Mouse (Mus musculus) midbrain, embryonic 11.5 days (tissue): Measurements from ENCODE around the gene Kcna2. TPM values are rescaled to one million over a fixed set of nuclear protein-coding genes. Genes with fewer than 3 reads are reported as not detected.

Experiments used
- ATAC-seq: fragments of 200-750 bp; cut with Nextera tagmentation; 2 replicates; pipeline ENCODE4 v1.8.0; 2017; ENCODE audit warnings: moderate TSS enrichment, moderate library complexity; ENCODE audit not compliant: low FRiP score
- DNase-seq: peaks from one replicate; pipeline ENCODE4 v3.0.0; 2015; ENCODE audit warnings: low spot score; ENCODE audit errors: missing footprints
- H3K27ac ChIP-seq: fragments of 300-500 bp; sonication (generic); 2 replicates; pipeline ENCODE4 v1.5.1; 2014; ENCODE audit warnings: low read depth, low read length
- H3K27me3 ChIP-seq: fragments of 300-500 bp; sonication (generic); 2 replicates; pipeline ENCODE4 v1.6.1; 2014; ENCODE audit warnings: mild to moderate bottlenecking, low read length, moderate library complexity, mixed read lengths; ENCODE audit not compliant: control insufficient read depth, insufficient read depth
- H3K36me3 ChIP-seq: fragments of 300-500 bp; sonication (generic); 2 replicates; pipeline ENCODE4 v1.6.1; 2014; ENCODE audit warnings: mild to moderate bottlenecking, low read length, moderate library complexity, mixed read lengths; ENCODE audit not compliant: control insufficient read depth, insufficient read depth
- H3K4me1 ChIP-seq: fragments of 300-500 bp; sonication (generic); 2 replicates; pipeline ENCODE4 v1.6.1; 2014; ENCODE audit warnings: low read length; ENCODE audit not compliant: control insufficient read depth, insufficient read depth
- H3K4me2 ChIP-seq: fragments of 300-500 bp; sonication (generic); 2 replicates; pipeline ENCODE4 v1.6.1; 2014; ENCODE audit warnings: mild to moderate bottlenecking, moderate library complexity
- H3K4me3 ChIP-seq: fragments of 300-500 bp; sonication (generic); 2 replicates; pipeline ENCODE4 v1.5.1; 2014; ENCODE audit warnings: low read depth, low read length
- H3K9ac ChIP-seq: fragments of 300-500 bp; sonication (generic); 2 replicates; pipeline ENCODE4 v1.6.1; 2014; ENCODE audit warnings: low read length
- H3K9me3 ChIP-seq: fragments of 300-500 bp; sonication (generic); 2 replicates; pipeline ENCODE4 v1.6.1; 2016; ENCODE audit warnings: low read length; ENCODE audit not compliant: control insufficient read depth
- WGBS: fragments of 180-500 bp; shearing (Covaris S2); extraction: QIAGEN DNeasy Blood & Tissue Kit; methylation state at CpG from one replicate; pipeline ENCODE4 v1.1.7; 2014; 5-methylcytosine and 5-hydroxymethylcytosine counted together
- polyA plus RNA-seq: library from polyadenylated mRNA; unstranded; fragments of >200 nt; fragmentation: Nextera tagmentation; extraction: Ambion mirVana; gene quantifications from 2 replicates; pipeline ENCODE4 v1.2.1, GENCODE M21; 2014

The Kcna2 gene
- polyA plus RNA-seq, 1 experiment from 2014 or later = 0.18 TPM

DNA sequence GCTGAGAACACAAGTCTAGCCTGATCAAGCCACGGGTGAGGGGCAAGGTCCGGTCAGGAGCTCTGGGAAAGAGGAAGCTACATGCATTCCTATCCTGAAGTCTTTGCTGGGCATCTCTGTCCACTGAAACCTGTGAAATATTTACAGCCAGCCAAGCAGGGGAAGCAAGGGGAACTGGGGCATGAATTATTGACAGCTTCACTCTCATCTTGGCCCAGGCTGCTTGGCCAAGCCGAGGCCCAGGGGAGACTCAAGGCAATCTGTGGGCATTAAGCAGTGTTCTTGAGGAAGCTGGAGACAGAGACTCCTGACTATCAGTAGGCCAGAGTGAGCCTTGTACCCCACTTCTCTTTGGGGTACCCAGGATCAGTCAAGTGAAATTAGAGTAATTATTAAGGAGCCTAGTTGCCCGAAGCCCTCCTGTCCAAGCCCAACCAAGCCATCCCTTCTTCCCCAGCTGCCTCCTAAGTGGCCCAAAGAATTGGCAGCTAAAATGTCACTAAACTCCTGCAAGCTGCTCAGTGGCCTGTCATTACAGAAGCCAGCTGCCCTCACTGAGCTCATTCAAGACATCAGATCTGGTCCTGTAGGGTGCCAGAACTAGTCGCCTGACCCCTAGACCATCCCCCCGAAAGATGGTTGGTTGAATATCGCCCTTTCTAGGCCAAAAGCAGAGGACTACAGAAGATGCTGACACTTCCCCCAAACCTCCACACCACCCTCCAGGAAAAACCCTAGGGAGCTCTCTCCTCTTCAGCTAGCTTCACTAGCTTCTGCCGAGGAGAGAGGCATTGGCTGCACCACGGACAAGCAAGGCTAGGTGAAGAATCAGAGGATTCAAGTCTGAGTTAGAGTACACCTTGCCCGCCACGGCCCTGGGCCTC, 53.1 kb downstream of the Kcna2 start:
- 87% methylated on average over 11 of the region's 11 CpGs for WGBS
- ATAC-seq (no peak), DNase-seq (no peak)
- Histone ChIP-seq H3K4me1 (no peaks in the 10 kb centered on the region; the same call in none of the 2 replicates), H3K4me2 (no peak overlapping the region), H3K27ac (no peak overlapping the region), H3K9ac (no peak overlapping the region), H3K4me3 (no peak overlapping the region), H3K9me3 (no peaks in the 10 kb centered on the region), H3K36me3 (no peaks in the 10 kb centered on the region), H3K27me3 (no peaks in the 10 kb centered on the region)

DNA sequence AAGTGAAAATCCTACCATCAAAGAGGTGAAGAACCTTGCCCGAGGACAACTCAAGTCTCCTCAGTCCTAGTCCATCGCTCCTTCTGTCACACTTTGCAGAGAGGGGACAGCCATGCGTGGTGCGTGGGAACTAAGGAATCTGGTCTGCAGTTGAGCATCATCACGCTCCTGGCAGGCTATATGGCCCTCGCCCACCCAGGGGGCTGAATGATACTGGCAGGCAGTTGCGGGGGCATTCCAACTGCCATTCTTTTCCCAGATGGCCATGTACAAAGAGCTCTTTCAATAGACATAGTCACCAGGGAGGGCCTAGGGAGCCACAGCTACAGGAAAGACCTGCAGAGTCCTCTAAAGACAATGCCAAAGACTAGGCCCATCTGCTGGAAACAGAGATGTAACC, 57.9 kb downstream of the Kcna2 start:
- H3K4me3 ChIP-seq = no peak overlapping the region
- H3K27ac ChIP-seq = no peak overlapping the region
- H3K9ac ChIP-seq = no peak overlapping the region
- no peaks in the 10 kb centered on the region; the same call in 1 of the 2 replicates for H3K4me1 ChIP-seq
- H3K27me3 ChIP-seq = no peaks in the 10 kb centered on the region
- DNase-seq (no peak), ATAC-seq (no peak)
- no peak overlapping the region for H3K4me2 ChIP-seq
- 88% methylated on average over 7 of the region's 7 CpGs for WGBS
- H3K36me3 ChIP-seq = no peaks in the 10 kb centered on the region
- H3K9me3 ChIP-seq = no peaks in the 10 kb centered on the region

DNA sequence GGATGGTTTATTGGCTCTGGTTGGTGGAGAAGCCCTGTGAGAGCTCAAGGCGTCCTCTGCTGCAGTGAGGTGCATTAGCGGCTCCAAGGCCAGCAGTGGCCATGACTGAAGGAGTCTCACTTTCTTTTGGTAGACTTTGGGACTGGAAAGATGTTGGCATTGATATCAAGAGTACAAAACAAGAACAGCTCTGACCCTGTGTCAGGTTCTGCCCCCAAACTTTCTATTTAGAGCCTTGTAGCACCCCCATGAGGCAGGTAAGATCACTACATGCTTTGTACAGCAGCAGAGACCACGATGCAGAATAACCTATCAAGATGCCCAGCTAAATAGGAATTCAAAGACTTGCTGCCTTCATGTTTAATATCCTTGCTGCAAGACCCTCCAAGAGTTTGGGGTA, 58.5 kb downstream of the Kcna2 start:
- H3K4me3 ChIP-seq = no peak overlapping the region; the same call in 1 of the 2 replicates

DNA sequence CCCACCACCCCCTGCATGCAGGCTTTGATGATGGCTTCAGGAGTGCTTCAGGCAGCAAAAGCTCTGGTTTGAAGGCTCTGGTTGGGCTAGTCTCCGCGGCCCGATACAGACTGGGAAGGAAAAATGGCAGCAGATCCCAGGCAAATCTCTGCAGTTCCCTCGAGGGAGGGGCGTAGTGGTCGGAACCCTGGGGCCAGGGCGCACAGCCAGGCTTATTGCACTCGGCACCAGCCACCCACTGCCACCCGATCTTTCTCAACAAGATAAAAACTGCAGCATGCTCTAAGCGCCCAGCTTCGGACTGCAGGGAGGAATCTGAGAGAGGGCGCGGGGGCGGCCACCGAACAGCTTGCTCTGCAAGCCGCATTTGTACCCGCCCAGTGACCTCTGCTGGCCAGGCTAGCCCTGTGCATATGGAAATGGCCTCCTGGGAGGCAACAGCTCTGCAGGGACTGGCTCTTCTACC, 58.9 kb downstream of the Kcna2 start:
- no peak overlapping the region for H3K27ac ChIP-seq
- peak overlapping the region; percentile 50 for H3K4me2 ChIP-seq
- no peaks in the 10 kb centered on the region for H3K36me3 ChIP-seq
- ATAC-seq (peak; percentile 80), DNase-seq (peak; percentile 89)
- H3K9me3 ChIP-seq = no peaks in the 10 kb centered on the region
- no peaks in the 10 kb centered on the region; the same call in 1 of the 2 replicates for H3K4me1 ChIP-seq
- H3K9ac ChIP-seq = peak overlapping the region; percentile 49
- WGBS = under 1% methylated on average over 17 of the region's 17 CpGs
- no peaks in the 10 kb centered on the region for H3K27me3 ChIP-seq
- H3K4me3 ChIP-seq = peak overlapping the region; percentile 18; the same call in 1 of the 2 replicates

More for the DNA sequence above, 58.5 kb downstream of the Kcna2 start:
- ATAC-seq (peak; percentile 41; the same call in 1 of the 2 replicates), DNase-seq (no peak)
- WGBS = 53% methylated on average over 3 of the region's 3 CpGs
- no peaks in the 10 kb centered on the region for H3K9me3 ChIP-seq
- H3K27ac ChIP-seq = no peak overlapping the region
- H3K27me3 ChIP-seq = no peaks in the 10 kb centered on the region
- H3K4me2 ChIP-seq = peak overlapping the region; percentile 50
- no peaks in the 10 kb centered on the region for H3K36me3 ChIP-seq
- H3K4me1 ChIP-seq = no peaks in the 10 kb centered on the region; the same call in 1 of the 2 replicates
- no peak overlapping the region; the same call in 1 of the 2 replicates for H3K9ac ChIP-seq

DNA sequence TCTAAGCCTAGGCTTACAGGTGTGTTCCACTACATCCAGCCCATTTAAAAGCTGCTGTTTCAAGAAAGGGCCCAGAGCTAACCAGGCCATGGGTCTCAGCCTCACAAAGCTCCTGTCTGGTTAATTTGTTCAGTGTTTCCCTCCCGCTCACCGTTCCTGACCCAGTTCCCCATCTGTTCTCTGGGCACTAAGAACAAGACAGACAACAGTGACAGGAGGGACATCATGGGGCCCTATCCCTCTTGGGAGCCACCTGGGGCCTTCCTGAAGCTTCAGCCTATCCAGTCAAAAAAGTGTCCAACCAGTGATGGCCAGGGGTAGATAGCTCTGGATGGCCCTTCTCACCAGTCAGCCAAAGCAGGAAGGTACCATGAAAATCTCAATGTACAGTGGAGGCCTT, 61.8 kb downstream of the Kcna2 start:
- Histone ChIP-seq H3K9ac (no peak overlapping the region), H3K4me2 (no peak overlapping the region), H3K27ac (no peak overlapping the region), H3K9me3 (no peaks in the 10 kb centered on the region), H3K4me3 (no peak overlapping the region), H3K4me1 (no peaks in the 10 kb centered on the region; the same call in 1 of the 2 replicates), H3K36me3 (no peaks in the 10 kb centered on the region), H3K27me3 (no peaks in the 10 kb centered on the region)
- no peak for DNase-seq
- ATAC-seq = no peak
- WGBS = 88% methylated on average over 2 of the region's 2 CpGs

Other genes with a start within 250 kb of the Kcna2 start
- gene Kcna3, start 65.0 kb upstream of the Kcna2 start, polyA plus RNA-seq = 4.1 and 4.6 TPM in 2 replicates
- gene Kcna10, start 81.9 kb downstream of the Kcna2 start, polyA plus RNA-seq = not detected in 2 replicates
- gene Cym, start 120.6 kb downstream of the Kcna2 start, polyA plus RNA-seq = not detected in 2 replicates
- not detected in 2 replicates for gene A630076J17Rik, start 129.5 kb downstream of the Kcna2 start, polyA plus RNA-seq
- gene Prok1, start 138.6 kb downstream of the Kcna2 start, polyA plus RNA-seq = 0.07 TPM in 1 of 2 replicates, not detected in the other
- gene Lamtor5, start 177.7 kb downstream of the Kcna2 start, polyA plus RNA-seq = 195 and 198 TPM in 2 replicates
- gene Slc16a4, start 190.1 kb downstream of the Kcna2 start, polyA plus RNA-seq = 1.8 and 2.2 TPM in 2 replicates
- gene Rbm15, start 232.5 kb downstream of the Kcna2 start, polyA plus RNA-seq = 19.9 and 20.6 TPM in 2 replicates